Mouse (Mus musculus): ENCODE measurements around the gene Gm12184. TPM values are rescaled to one million over a fixed set of nuclear protein-coding genes. Genes with fewer than 3 reads are reported as not detected.
A peak's percentile ranks its signal among the peaks of the same experiment; 100 is the strongest.
"Not testable (repeated sequence)": the region's sequence is repeated elsewhere in the genome, so short reads cannot be mapped to it uniquely, and the experiment has no call there.

Gm12184 gene
- polyA plus RNA-seq, 1 experiment from 2014 or later, result 4.3 TPM

DNA sequence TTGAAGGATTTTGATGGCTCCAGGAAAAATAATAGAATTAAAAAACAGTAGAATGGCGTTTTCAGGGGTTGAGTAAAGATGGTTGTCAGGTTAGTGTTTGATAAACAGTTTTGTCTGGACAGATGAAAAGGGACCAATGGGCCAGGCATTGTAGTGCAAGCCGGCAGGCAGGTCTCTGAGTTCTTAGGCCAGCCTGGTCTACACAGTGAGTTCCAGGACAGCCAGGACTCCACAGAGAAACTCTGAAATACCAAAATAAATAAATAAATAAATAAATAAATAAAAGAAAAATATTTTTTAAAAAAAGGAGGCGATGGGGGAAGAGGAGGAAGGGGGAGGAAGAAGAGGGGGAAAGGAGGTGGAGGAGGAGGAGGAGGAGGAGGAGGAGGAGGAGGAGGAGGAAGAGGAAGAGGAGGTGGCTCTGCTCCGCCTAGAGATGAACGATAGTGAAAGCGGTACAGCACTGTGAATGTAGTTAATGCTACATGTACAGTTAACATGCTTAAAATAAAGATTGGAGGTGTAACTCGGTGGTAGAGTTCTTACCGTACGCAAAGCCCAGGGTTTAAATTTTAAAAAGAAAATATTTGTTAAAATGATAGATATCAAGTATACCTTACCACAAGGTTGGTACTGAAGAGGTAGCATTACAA lies 6.7 kb upstream of the Gm12184 start:
- no peak for ATAC-seq (ENCODE audit: low read depth)
- H3K36me3 ChIP-seq, result no peaks in the 10 kb centered on the region
- peaks cover 9% of the 10 kb centered on the region for H3K4me1 ChIP-seq (replicated peaks)
- peak overlapping the region; percentile 57 for H3K4me3 ChIP-seq
- peaks cover 13% of the 10 kb centered on the region for H3K27me3 ChIP-seq
- no peak overlapping the region for H3K27ac ChIP-seq (replicated peaks)
- no peak overlapping the region for H3K9ac ChIP-seq
- H3K9me3 ChIP-seq, result no peaks in the 10 kb centered on the region
- peak overlapping the region; percentile 67 for H3K4me2 ChIP-seq
- 41% methylated on average over 8 of the region's 9 CpGs for WGBS

DNA sequence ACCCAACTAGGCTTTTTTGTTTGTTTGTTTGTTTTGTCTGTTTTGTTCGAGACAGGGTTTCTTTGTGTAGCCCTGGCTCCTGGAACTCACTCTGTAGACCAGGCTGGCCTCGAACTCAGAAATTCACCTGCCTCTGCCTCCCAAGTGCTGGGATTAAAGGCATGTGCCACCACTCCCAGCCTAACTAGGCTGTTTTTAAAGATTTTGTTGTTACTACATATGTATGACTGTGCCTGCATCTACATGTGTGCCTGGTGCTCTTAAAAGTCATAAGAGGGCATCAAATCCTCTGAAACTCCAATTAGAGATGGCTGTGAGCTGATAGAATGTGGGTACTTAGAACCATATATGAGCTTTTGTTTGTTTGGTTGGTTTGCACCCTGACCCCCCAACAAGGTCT lies 4.8 kb upstream of the Gm12184 start:
- H3K27me3 ChIP-seq, result peaks cover 4% of the 10 kb centered on the region; the same call in 1 of the 2 replicates
- H3K36me3 ChIP-seq, result no peaks in the 10 kb centered on the region
- no peak overlapping the region for H3K27ac ChIP-seq (replicated peaks)
- no peak overlapping the region for H3K9ac ChIP-seq
- H3K4me1 ChIP-seq (replicated peaks), result peaks cover 9% of the 10 kb centered on the region
- WGBS, result 69% methylated on average over 2 of the region's 2 CpGs
- ATAC-seq (ENCODE audit: low read depth), result no peak
- H3K4me3 ChIP-seq, result no peak overlapping the region
- no peak overlapping the region for H3K4me2 ChIP-seq
- H3K9me3 ChIP-seq, result no peaks in the 10 kb centered on the region

DNA sequence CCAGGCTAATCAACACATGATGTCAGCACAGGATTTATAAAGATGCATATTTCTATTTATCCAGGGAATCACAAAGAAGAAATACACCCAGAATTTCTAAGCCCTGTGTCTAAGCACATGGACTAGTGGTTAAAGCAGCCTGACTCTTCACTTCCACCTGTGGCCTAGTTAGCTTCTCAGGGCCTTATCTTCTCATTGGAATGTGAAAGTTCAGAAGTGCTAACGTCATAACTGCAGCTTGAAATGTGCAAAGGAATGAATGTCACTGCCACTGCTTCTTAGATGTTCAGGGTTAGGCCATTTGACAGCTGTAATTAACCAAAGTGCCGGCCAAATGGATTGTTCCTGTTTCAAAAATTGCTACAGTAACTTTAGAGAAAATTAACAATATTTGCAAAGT lies 3.8 kb upstream of the Gm12184 start:
- ATAC-seq (ENCODE audit: low read depth), result no peak
- H3K36me3 ChIP-seq, result no peaks in the 10 kb centered on the region

DNA sequence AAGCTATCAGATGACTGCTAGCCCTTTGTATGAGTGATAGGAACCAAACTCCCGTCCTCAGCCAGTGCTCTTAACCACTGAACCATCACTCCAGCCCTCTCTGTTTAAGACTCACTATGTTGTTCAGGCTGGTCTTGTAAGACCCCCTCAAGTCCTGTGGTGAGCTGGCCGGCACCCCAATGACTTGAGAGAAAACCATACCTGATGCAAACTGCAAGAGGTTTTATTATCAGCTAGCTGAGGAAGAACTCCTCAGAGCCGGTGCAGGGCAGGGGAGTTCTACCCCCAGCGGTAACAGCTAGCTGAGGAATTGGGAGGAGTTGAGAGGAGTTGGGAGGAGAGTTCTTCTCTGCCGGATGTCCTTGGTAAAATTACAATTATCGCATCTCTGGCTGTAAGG lies 1.5 kb upstream of the Gm12184 start:
- H3K4me1 ChIP-seq (replicated peaks), result peaks cover 23% of the 10 kb centered on the region
- no peaks in the 10 kb centered on the region for H3K36me3 ChIP-seq
- ATAC-seq (ENCODE audit: low read depth), result no peak
- no peak overlapping the region for H3K4me3 ChIP-seq
- H3K27ac ChIP-seq (replicated peaks), result no peak overlapping the region
- H3K9ac ChIP-seq, result no peak overlapping the region
- H3K4me2 ChIP-seq, result no peak overlapping the region
- WGBS, result 70% methylated on average over 6 of the region's 6 CpGs
- no peaks in the 10 kb centered on the region for H3K9me3 ChIP-seq
- peaks cover 16% of the 10 kb centered on the region for H3K27me3 ChIP-seq

More for the DNA sequence above, 3.8 kb upstream of the Gm12184 start:
- Histone ChIP-seq H3K27me3 (no peaks in the 10 kb centered on the region; the same call in 1 of the 2 replicates), H3K4me1 (replicated peaks) (peaks cover 9% of the 10 kb centered on the region), H3K9me3 (no peaks in the 10 kb centered on the region), H3K27ac (replicated peaks) (no peak overlapping the region), H3K9ac (no peak overlapping the region), H3K4me3 (no peak overlapping the region), H3K4me2 (no peak overlapping the region)
- WGBS, result 75% methylated on average over 2 of the region's 2 CpGs

DNA sequence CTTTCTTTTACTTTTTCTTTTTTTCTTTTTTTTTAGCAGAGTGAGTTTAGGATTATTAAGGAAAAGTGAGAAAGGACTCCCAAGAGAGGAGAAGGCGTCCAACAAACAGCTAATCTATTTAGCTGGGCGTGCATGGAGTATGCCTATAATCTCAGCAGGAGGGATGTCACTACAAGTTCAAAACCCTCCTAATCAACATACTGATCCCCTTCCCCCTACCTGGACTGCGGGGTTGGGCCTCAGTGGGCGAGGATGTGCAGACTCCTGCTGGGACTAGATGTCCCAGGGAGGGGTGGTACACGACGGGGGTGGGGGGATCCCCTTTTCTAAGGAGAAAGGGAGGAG lies 269 bp upstream of the Gm12184 start:
- Histone ChIP-seq H3K9ac (peak overlapping the region; percentile 56), H3K9me3 (no peaks in the 10 kb centered on the region), H3K4me3 (peak overlapping the region; percentile 42), H3K4me1 (replicated peaks) (peaks cover 23% of the 10 kb centered on the region), H3K36me3 (no peaks in the 10 kb centered on the region), H3K27me3 (peaks cover 21% of the 10 kb centered on the region), H3K4me2 (peak overlapping the region; percentile 57), H3K27ac (replicated peaks) (0 out of 2 replicates have a peak overlapping the region, but pooled peaks have one; percentile 52)
- 0% methylated on average over 5 of the region's 6 CpGs for WGBS
- no peak; the same call in 1 of the 2 replicates for ATAC-seq (ENCODE audit: low read depth)

- ATAC-seq (ENCODE audit: low read depth), result no peak; the same call in 1 of the 2 replicates
- WGBS, result 3% methylated on average over 22 of the region's 22 CpGs
- H3K9ac ChIP-seq, result no peak overlapping the region
Observed at GRCm38 (mm10) chr11:48824311-48824830, 2.1 kb downstream of the Gm12184 start.

GRCm38 (mm10) chr11:48823536-48823972 lies 2.9 kb downstream of the Gm12184 start:
- H3K4me1 ChIP-seq (replicated peaks), result peaks cover 23% of the 10 kb centered on the region
- H3K27ac ChIP-seq (replicated peaks), result no peak overlapping the region
- H3K36me3 ChIP-seq, result no peaks in the 10 kb centered on the region
- under 1% methylated on average over 15 of the region's 15 CpGs for WGBS
- ATAC-seq (ENCODE audit: low read depth), result no peak
- peak overlapping the region; percentile 59 for H3K4me2 ChIP-seq
- H3K27me3 ChIP-seq, result peaks cover 25% of the 10 kb centered on the region
- peak overlapping the region; percentile 32; the same call in 1 of the 2 replicates for H3K9ac ChIP-seq
- no peaks in the 10 kb centered on the region for H3K9me3 ChIP-seq
- peak overlapping the region; percentile 33 for H3K4me3 ChIP-seq

More at GRCm38 (mm10) chr11:48824311-48824830, 2.1 kb downstream of the Gm12184 start:
- Histone ChIP-seq H3K27me3 (peaks cover 25% of the 10 kb centered on the region), H3K36me3 (no peaks in the 10 kb centered on the region), H3K4me3 (peak overlapping the region; percentile 33), H3K4me2 (peak overlapping the region; percentile 59), H3K27ac (replicated peaks) (no peak overlapping the region), H3K9me3 (no peaks in the 10 kb centered on the region), H3K4me1 (replicated peaks) (peaks cover 23% of the 10 kb centered on the region)

DNA sequence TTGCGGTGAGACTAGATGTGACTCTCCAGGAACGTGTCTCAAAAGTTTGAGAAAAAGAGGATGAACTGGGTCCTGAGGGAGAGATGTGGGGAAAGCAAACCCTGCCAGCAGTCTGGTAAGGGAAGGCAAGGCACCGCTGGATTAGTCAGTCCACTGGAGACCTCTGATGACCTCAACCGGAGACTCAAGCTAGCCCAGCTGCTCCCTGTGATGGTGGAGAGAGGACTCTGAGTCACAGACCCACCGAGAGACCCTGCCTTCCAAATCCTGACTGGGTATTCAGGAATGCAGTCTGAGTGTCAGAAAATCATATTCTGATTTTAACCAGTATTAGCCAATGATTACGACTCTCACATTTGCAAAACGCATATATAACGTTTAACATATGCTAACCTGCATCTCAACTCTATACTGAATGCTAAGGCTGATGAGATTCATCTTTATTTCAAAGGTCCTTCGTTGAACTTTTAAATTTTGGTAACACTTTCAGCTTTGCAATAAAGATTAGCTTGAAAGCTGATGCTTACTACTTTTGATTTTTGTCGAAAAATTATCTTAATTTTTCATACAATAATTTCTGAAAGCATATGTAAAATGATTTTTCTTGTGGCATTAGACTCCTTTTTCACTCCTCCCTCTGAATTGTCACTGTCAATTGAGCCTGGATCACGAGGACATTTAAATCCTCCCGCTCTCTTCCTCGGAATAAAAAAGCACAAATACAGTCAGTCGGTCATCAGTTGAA lies 3.5 kb downstream of the Gm12184 start:
- Histone ChIP-seq H3K27me3 (peaks cover 25% of the 10 kb centered on the region), H3K4me2 (peak overlapping the region; percentile 59), H3K4me3 (peak overlapping the region; percentile 33), H3K27ac (replicated peaks) (no peak overlapping the region), H3K4me1 (replicated peaks) (peaks cover 23% of the 10 kb centered on the region), H3K9ac (no peak overlapping the region), H3K36me3 (no peaks in the 10 kb centered on the region), H3K9me3 (no peaks in the 10 kb centered on the region)
- WGBS, result 37% methylated on average over 14 of the region's 14 CpGs
- no peak for ATAC-seq (ENCODE audit: low read depth)

- WGBS, result 82% methylated on average over 14 of the region's 14 CpGs
- H3K9ac ChIP-seq; ATAC-seq (ENCODE audit: low read depth); H3K36me3 ChIP-seq; H3K4me3 ChIP-seq; H3K4me2 ChIP-seq; H3K9me3 ChIP-seq; H3K27ac ChIP-seq (replicated peaks): not testable (repeated sequence)
- Histone ChIP-seq H3K27me3 (peaks cover 25% of the 10 kb centered on the region), H3K4me1 (replicated peaks) (peaks cover 15% of the 10 kb centered on the region)
Observed at GRCm38 (mm10) chr11:48821299-48821698, 5.2 kb downstream of the Gm12184 start.

DNA sequence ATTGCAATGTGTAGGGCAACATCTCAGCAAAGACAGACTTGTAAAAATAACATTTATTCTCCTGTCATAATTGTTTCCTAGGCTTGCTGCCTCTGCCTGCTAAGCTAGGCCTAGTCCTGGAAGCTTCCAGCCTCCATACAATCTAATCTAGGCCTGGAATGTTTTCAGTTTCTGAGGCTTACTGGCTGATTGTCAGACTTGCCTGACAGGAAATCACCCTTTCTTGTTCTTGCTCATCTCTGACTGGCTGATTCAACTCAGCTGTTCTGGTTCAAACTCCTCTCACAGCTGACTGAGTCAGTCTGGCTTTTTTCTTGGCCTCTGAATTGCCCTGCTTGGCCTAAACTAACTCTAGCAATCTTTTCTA lies 6.2 kb downstream of the Gm12184 start:
- Histone ChIP-seq H3K4me2 (no peak overlapping the region), H3K9ac (no peak overlapping the region), H3K4me3 (no peak overlapping the region), H3K27ac (replicated peaks) (no peak overlapping the region), H3K4me1 (replicated peaks) (peaks cover 25% of the 10 kb centered on the region), H3K36me3 (no peaks in the 10 kb centered on the region), H3K9me3 (no peaks in the 10 kb centered on the region), H3K27me3 (peaks cover 25% of the 10 kb centered on the region)
- ATAC-seq (ENCODE audit: low read depth), result no peak

DNA sequence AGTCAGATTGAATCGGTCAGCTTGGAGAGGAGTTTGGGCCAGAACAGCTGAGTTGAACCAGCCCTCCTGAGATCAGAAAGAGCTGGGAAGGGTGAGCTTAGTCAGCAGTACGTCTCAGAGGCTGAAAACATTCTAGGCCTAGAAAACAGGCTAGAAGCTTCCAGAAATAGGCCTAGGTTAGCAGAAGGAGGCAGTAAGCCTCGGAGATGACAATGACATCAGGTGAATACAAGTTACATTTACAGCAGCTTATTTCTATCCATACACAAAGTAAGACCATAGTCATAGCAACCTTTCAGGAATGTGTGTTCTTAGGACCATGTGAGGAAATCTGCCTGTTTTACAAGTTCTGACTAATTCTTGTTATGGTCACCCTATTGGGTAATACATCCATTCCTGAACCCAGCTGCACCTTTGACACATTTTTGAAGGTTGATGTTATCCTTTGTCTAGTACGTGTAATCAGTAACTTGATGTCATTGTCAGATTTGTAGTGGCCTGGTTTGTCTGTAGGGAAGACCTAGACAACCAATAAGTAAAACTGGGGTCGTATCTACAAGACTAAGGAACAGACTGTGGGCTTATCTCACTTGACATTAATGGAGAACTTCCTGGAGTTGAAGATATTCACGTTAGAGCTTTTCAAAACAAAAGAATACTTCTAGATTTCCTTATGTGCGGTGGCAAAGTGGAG lies 6.7 kb downstream of the Gm12184 start:
- no peak overlapping the region for H3K4me3 ChIP-seq
- ATAC-seq (ENCODE audit: low read depth), result no peak

GRCm38 (mm10) chr11:48818346-48818745 lies 8.1 kb downstream of the Gm12184 start:
- ATAC-seq (ENCODE audit: low read depth), result no peak
- Histone ChIP-seq H3K27me3 (peaks cover 9% of the 10 kb centered on the region), H3K9me3 (no peaks in the 10 kb centered on the region), H3K4me1 (replicated peaks) (peaks cover 31% of the 10 kb centered on the region), H3K27ac (replicated peaks) (peak overlapping the region; percentile 97; the same call in 1 of the 2 replicates), H3K4me2 (peak overlapping the region; percentile 88), H3K9ac (peak overlapping the region; percentile 92), H3K4me3 (peak overlapping the region; percentile 75), H3K36me3 (peaks cover 10% of the 10 kb centered on the region)
- WGBS, result under 1% methylated on average over 16 of the region's 16 CpGs

More for the DNA sequence above, 6.7 kb downstream of the Gm12184 start:
- WGBS, result 83% methylated on average over 7 of the region's 7 CpGs
- Histone ChIP-seq H3K36me3 (0 out of 2 replicates have a peak, but pooled peaks cover under 1% of the 10 kb centered on the region), H3K4me1 (replicated peaks) (peaks cover 30% of the 10 kb centered on the region), H3K9ac (no peak overlapping the region), H3K27ac (replicated peaks) (no peak overlapping the region), H3K27me3 (peaks cover 21% of the 10 kb centered on the region), H3K4me2 (no peak overlapping the region), H3K9me3 (no peaks in the 10 kb centered on the region)

All from neural tube, embryonic 13.5 days (tissue).